Mouse (Mus musculus): Measurements from ENCODE around the gene Bspry.

GRCm38 (mm10) chr4:62437871-62438270 lies 42.0 kb upstream of the Bspry start:
- TF ChIP-seq CTCF (conservative IDR thresholded peaks at IDR 0.05; ENCODE audit: insufficient read depth, insufficient read length, low read depth, low read length) (no peak), POLR2A (IDR thresholded peaks at IDR 0.05; ENCODE audit: low read depth, low read length) (no peak)

Measured in kidney, adult 2 months (tissue).